Mouse (Mus musculus): ENCODE data around the gene Ssx2ip.

DNA sequence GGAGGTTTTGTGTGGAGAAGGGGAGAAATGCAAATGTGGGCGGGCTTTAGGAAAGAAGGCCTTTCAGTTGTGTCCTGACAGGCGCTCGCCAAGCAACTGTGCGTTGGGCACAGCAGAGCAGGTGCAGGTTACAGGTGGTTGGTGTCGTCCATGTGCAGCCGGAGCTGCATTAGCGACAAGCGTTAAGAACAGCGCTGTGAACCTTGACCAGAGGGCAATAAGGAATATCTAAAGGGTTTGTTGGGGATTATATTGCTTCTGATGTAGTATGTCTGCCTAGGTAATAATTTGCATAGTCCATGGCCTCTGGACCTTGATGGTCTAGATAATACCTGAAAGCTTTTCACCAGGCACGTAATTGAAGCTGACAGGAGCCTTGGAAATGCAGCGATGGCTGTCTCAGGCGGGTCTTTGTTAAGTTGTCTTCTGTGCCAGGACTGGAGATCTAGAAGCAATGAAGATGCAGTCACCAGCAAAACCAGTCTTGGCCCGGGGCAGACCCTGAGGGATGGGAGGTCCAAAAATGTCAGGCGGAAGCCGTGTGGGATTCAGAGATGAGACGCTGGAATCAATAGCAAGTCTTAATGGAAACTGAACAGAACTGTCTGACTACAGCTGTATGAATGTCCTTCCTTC lies 2.8 kb downstream of the Ssx2ip start:
- TF ChIP-seq CTCF (IDR thresholded peaks at IDR 0.05) (no peak), EP300 (IDR thresholded peaks at IDR 0.05) (no peak)
